Mouse (Mus musculus) hindbrain, embryonic 11.5 days (tissue): ENCODE data around the gene Abhd18. TPM values are rescaled to one million over a fixed set of nuclear protein-coding genes. Genes with fewer than 3 reads are reported as not detected.

ENCODE experiments used
- ATAC-seq: fragments of 200-750 bp; cut with Nextera tagmentation; 2 replicates; pipeline ENCODE4 v1.8.0; 2017; ENCODE audit warnings: mild to moderate bottlenecking, moderate TSS enrichment, moderate library complexity; ENCODE audit not compliant: low FRiP score
- DNase-seq: peaks from one replicate; pipeline ENCODE4 v3.0.0-alpha.2; 2015; ENCODE audit warnings: low spot score
- H3K27ac ChIP-seq: fragments of 300-500 bp; sonication (generic); 2 replicates; pipeline ENCODE4 v1.5.1; 2014; ENCODE audit warnings: mild to moderate bottlenecking, low read depth, low read length
- H3K27me3 ChIP-seq: fragments of 300-500 bp; sonication (generic); 2 replicates; pipeline ENCODE4 v1.6.1; 2014; ENCODE audit warnings: mild to moderate bottlenecking, low read length, moderate library complexity, mixed read lengths; ENCODE audit not compliant: control insufficient read depth, insufficient read depth
- H3K36me3 ChIP-seq: fragments of 300-500 bp; sonication (generic); 2 replicates; pipeline ENCODE4 v1.6.1; 2014; ENCODE audit warnings: mild to moderate bottlenecking, low read length, moderate library complexity, mixed read lengths; ENCODE audit not compliant: control insufficient read depth, insufficient read depth
- H3K4me1 ChIP-seq: fragments of 300-500 bp; sonication (generic); replicated peaks from 2 replicates; pipeline ENCODE4 v1.6.1; 2014; ENCODE audit warnings: low read length, mixed read lengths; ENCODE audit not compliant: control insufficient read depth, insufficient read depth
- H3K4me2 ChIP-seq: fragments of 300-500 bp; sonication (generic); replicated peaks from 2 replicates; pipeline ENCODE4 v1.6.1; 2014; ENCODE audit warnings: mild to moderate bottlenecking, low read depth, low read length
- H3K4me3 ChIP-seq: fragments of 300-500 bp; sonication (generic); 2 replicates; pipeline ENCODE4 v1.5.1; 2014; ENCODE audit warnings: low read depth, low read length
- H3K9ac ChIP-seq: fragments of 300-500 bp; sonication (generic); 2 replicates; pipeline ENCODE4 v1.6.1; 2014; ENCODE audit warnings: low read depth, low read length
- H3K9me3 ChIP-seq: fragments of 300-500 bp; sonication (generic); 2 replicates; pipeline ENCODE4 v1.6.1; 2016; ENCODE audit warnings: low read length; ENCODE audit not compliant: control insufficient read depth
- WGBS: fragments of 180-500 bp; shearing (Covaris S2); extraction: QIAGEN DNeasy Blood & Tissue Kit; methylation state at CpG from one replicate; pipeline ENCODE4 v1.1.7; 2014; 5-methylcytosine and 5-hydroxymethylcytosine counted together
- polyA plus RNA-seq: library from polyadenylated mRNA; unstranded; fragments of >200 nt; fragmentation: Nextera tagmentation; extraction: Ambion mirVana; gene quantifications from 2 replicates; pipeline ENCODE4 v1.2.1, GENCODE M21; 2014

Gene Abhd18
- polyA plus RNA-seq, 1 experiment from 2014 or later: 8.6 TPM

- DNase-seq (no peak), ATAC-seq (no peak)
- Histone ChIP-seq H3K9ac (no peak overlapping the region), H3K27ac (no peak overlapping the region), H3K27me3 (no peaks in the 10 kb centered on the region), H3K36me3 (no peaks in the 10 kb centered on the region), H3K4me3 (no peak overlapping the region), H3K9me3 (no peaks in the 10 kb centered on the region), H3K4me1 (no peaks in the 10 kb centered on the region), H3K4me2 (no peak overlapping the region)
Observed at GRCm38 (mm10) chr3:40958831-40959230, 112.1 kb downstream of the Abhd18 start.

GRCm38 (mm10) chr3:40980758-40981157 is 134.0 kb downstream of the Abhd18 start:
- Histone ChIP-seq H3K4me3 (no peak overlapping the region), H3K4me2 (no peak overlapping the region), H3K4me1 (no peaks in the 10 kb centered on the region), H3K27ac (no peak overlapping the region), H3K9ac (no peak overlapping the region), H3K36me3 (no peaks in the 10 kb centered on the region), H3K27me3 (no peaks in the 10 kb centered on the region), H3K9me3 (no peaks in the 10 kb centered on the region)
- no peak for DNase-seq
- no peak for ATAC-seq

GRCm38 (mm10) chr3:40987539-40987938 is 140.8 kb downstream of the Abhd18 start:
- WGBS: 85% methylated on average over 5 of the region's 5 CpGs

More at GRCm38 (mm10) chr3:40987539-40987938, 140.8 kb downstream of the Abhd18 start:
- Histone ChIP-seq H3K9ac (no peak overlapping the region), H3K4me1 (no peaks in the 10 kb centered on the region), H3K9me3 (no peaks in the 10 kb centered on the region), H3K4me2 (no peak overlapping the region), H3K27me3 (no peaks in the 10 kb centered on the region), H3K36me3 (no peaks in the 10 kb centered on the region), H3K4me3 (no peak overlapping the region), H3K27ac (no peak overlapping the region)
- ATAC-seq (no peak), DNase-seq (no peak)

Other genes starting within 250 kb of the Abhd18 start
- 0.11 and 0.27 TPM in 2 replicates for gene Slc25a31, start 138.1 kb upstream of the Abhd18 start, polyA plus RNA-seq
- gene Hspa4l, start 102.5 kb upstream of the Abhd18 start, polyA plus RNA-seq: 69.3 and 71.2 TPM in 2 replicates
- 57.1 and 60.6 TPM in 2 replicates for gene Plk4, start 47.0 kb upstream of the Abhd18 start, polyA plus RNA-seq
- 9.8 and 9.9 TPM in 2 replicates for gene Mfsd8, start 84 bp upstream of the Abhd18 start, polyA plus RNA-seq
- 0.20 and 0.51 TPM in 2 replicates for gene 1700034I23Rik, start 55.6 kb downstream of the Abhd18 start, polyA plus RNA-seq
- 2.0 and 2.2 TPM in 2 replicates for gene Larp1b, start 102.9 kb downstream of the Abhd18 start, polyA plus RNA-seq
- 25.4 and 25.9 TPM in 2 replicates for gene Pgrmc2, start 236.1 kb downstream of the Abhd18 start, polyA plus RNA-seq